Mouse (Mus musculus): ENCODE results near the gene Fnip2. TPM values are rescaled to one million over a fixed set of nuclear protein-coding genes. Genes with fewer than 3 reads are reported as not detected.

Gene Fnip2
- total and polyA plus RNA-seq, 3 experiments = 0.21 to 0.71 (median 0.31) TPM

GRCm38 (mm10) chr3:79445041-79445440, 122.6 kb downstream of the Fnip2 start:
- Histone ChIP-seq H3K79me2 (replicated peaks; ENCODE audit: control insufficient read depth, extremely low read depth, insufficient read depth, poor library complexity, severe bottlenecking) (no peaks in the 10 kb centered on the region), H3K36me3 (replicated peaks in 1 of 2; ENCODE audit: control insufficient read depth in 1 of 2, insufficient read depth in 1 of 2, low read length in 1 of 2) (no peaks in the 10 kb centered on the region), H3K27me3 (replicated peaks) (no peaks in the 10 kb centered on the region), H3K4me2 (ENCODE audit: insufficient read depth, low read depth, poor library complexity, severe bottlenecking) (no peak overlapping the region), H3K27ac (ENCODE audit: insufficient read depth, low read depth) (no peak overlapping the region), H3K4me1 (ENCODE audit: control insufficient read depth in 1 of 2, insufficient read depth in 2 of 2) (no peaks in the 10 kb centered on the region), H3K4me3 (replicated peaks in 1 of 3; ENCODE audit: low read depth in 2 of 3, low read length in 2 of 3, poor library complexity in 1 of 3) (no peak overlapping the region), H3K9me3 (replicated peaks; ENCODE audit: low read length) (no peaks in the 10 kb centered on the region), H3K9ac (ENCODE audit: insufficient read depth, low read depth) (no peak overlapping the region)
- in situ Hi-C loops (cut with MboI; ENCODE audit: low pct_ligation_motif_present, low pct_unique_long_range_greater_than_20kb, low sequenced_read_pairs) = no loop called here
- DNase-seq (ENCODE audit: extremely low read depth) = no peak
- dilution Hi-C loops (cut with MboI; ENCODE audit: extremely low pct_ligation_motif_present, extremely low pct_unique_long_range_greater_than_20kb, low sequenced_read_pairs) = no loop called here
- TF ChIP-seq HCFC1 (IDR thresholded peaks at IDR 0.05; ENCODE audit: low read depth, low read length) (no peak), RCOR1 (conservative IDR thresholded peaks at IDR 0.05; ENCODE audit: low read depth, low read length) (no peak), IRF4 (IDR thresholded peaks at IDR 0.05; ENCODE audit: low read depth, low read length) (no peak), USF1 (IDR thresholded peaks at IDR 0.05; ENCODE audit: low read depth, low read length) (no peak), CHD1 (IDR thresholded peaks at IDR 0.05; ENCODE audit: low read depth, low read length) (no peak), ZC3H11A (IDR thresholded peaks at IDR 0.05; ENCODE audit: low read depth, low read length) (no peak), SIN3A (IDR thresholded peaks at IDR 0.05; ENCODE audit: low read length) (no peak), NELFE (IDR thresholded peaks at IDR 0.05; ENCODE audit: low read depth, low read length) (no peak), PAX5 (IDR thresholded peaks at IDR 0.05; ENCODE audit: low read length) (no peak), UBTF (IDR thresholded peaks at IDR 0.05; ENCODE audit: low read depth, low read length) (no peak), JUN (IDR thresholded peaks at IDR 0.05; ENCODE audit: insufficient read depth, low read depth, low read length) (no peak), GABPA (IDR thresholded peaks at IDR 0.05; ENCODE audit: insufficient replicate concordance, low read depth, low read length) (no peak), JUND (conservative IDR thresholded peaks at IDR 0.05; ENCODE audit: low read depth, low read length) (no peak), SMC3 (IDR thresholded peaks at IDR 0.05; ENCODE audit: low read depth, low read length) (no peak), ZMIZ1 (IDR thresholded peaks at IDR 0.05; ENCODE audit: low read depth, low read length) (no peak), ZKSCAN1 (IDR thresholded peaks at IDR 0.05; ENCODE audit: borderline replicate concordance, low read depth, low read length) (no peak), MYC (IDR thresholded peaks at IDR 0.05; ENCODE audit: low read depth, low read length) (no peak), POLR2AphosphoS2 (IDR thresholded peaks at IDR 0.05; ENCODE audit: low read depth, low read length) (no peak)

GRCm38 (mm10) chr3:79443850-79444249, 123.7 kb downstream of the Fnip2 start:
- Histone ChIP-seq H3K79me2 (replicated peaks; ENCODE audit: control insufficient read depth, extremely low read depth, insufficient read depth, poor library complexity, severe bottlenecking) (no peaks in the 10 kb centered on the region), H3K4me3 (replicated peaks in 1 of 3; ENCODE audit: low read depth in 2 of 3, low read length in 2 of 3, poor library complexity in 1 of 3) (no peak overlapping the region), H3K9ac (ENCODE audit: insufficient read depth, low read depth) (no peak overlapping the region), H3K9me3 (replicated peaks; ENCODE audit: low read length) (no peaks in the 10 kb centered on the region), H3K36me3 (replicated peaks in 1 of 2; ENCODE audit: control insufficient read depth in 1 of 2, insufficient read depth in 1 of 2, low read length in 1 of 2) (no peaks in the 10 kb centered on the region), H3K27ac (ENCODE audit: insufficient read depth, low read depth) (no peak overlapping the region), H3K4me2 (ENCODE audit: insufficient read depth, low read depth, poor library complexity, severe bottlenecking) (no peak overlapping the region), H3K27me3 (replicated peaks) (no peaks in the 10 kb centered on the region), H3K4me1 (ENCODE audit: control insufficient read depth in 1 of 2, insufficient read depth in 2 of 2) (no peaks in the 10 kb centered on the region)
- DNase-seq (ENCODE audit: extremely low read depth) = no peak
- TF ChIP-seq ZKSCAN1 (IDR thresholded peaks at IDR 0.05; ENCODE audit: borderline replicate concordance, low read depth, low read length) = no peak
- TF ChIP-seq PAX5 (IDR thresholded peaks at IDR 0.05; ENCODE audit: low read length) = no peak
- no peak for TF ChIP-seq MAFK (IDR thresholded peaks at IDR 0.05; ENCODE audit: insufficient replicate concordance, low read length)
- dilution Hi-C loops (cut with MboI; ENCODE audit: extremely low pct_ligation_motif_present, extremely low pct_unique_long_range_greater_than_20kb, low sequenced_read_pairs) = no loop called here
- in situ Hi-C loops (cut with MboI; ENCODE audit: low pct_ligation_motif_present, low pct_unique_long_range_greater_than_20kb, low sequenced_read_pairs) = no loop called here

All from CH12.LX (cell line).